Mouse (Mus musculus) inflammation-experienced regulatory T-cells, adult 16 weeks (primary cell): ENCODE data around the gene Hsd17b2. TPM values are rescaled to one million over a fixed set of nuclear protein-coding genes. Genes with fewer than 3 reads are reported as not detected.

Source experiments
- polyA plus RNA-seq: library from polyadenylated mRNA; unstranded; fragments of 100-300 nt; shearing (Covaris generic); gene quantifications from one replicate; pipeline ENCODE4 v1.2.1, GENCODE M21; 2017

The Hsd17b2 gene
- polyA plus RNA-seq, result not detected

GRCm38 (mm10) chr8:117701859-117702258 lies at the start of gene Hsd17b2:
Gene Hsd17b2 (plus strand): TSS chr8:117701904.

GRCm38 (mm10) chr8:117673430-117673830 lies 28.3 kb upstream of the Hsd17b2 start, which contains the start of gene Sdr42e1:
Gene Sdr42e1 (minus strand): TSS chr8:117673689.

GRCm38 (mm10) chr8:117801443-117802298 lies 100.0 kb downstream of the Hsd17b2 start, which contains the start of gene Mphosph6:
Gene Mphosph6 (minus strand): TSS chr8:117801943.

Other genes with a start within 250 kb of the Hsd17b2 start
- gene Plcg2, start 203.6 kb upstream of the Hsd17b2 start, polyA plus RNA-seq, result 1.3 TPM
- gene Sdr42e1, start 28.2 kb upstream of the Hsd17b2 start, polyA plus RNA-seq, result 3.5 TPM
- 46.6 TPM for gene Mphosph6, start 100.0 kb downstream of the Hsd17b2 start, polyA plus RNA-seq